11 mouse cellular contexts compared by ENCODE assay signal in the genomic region with DNA sequence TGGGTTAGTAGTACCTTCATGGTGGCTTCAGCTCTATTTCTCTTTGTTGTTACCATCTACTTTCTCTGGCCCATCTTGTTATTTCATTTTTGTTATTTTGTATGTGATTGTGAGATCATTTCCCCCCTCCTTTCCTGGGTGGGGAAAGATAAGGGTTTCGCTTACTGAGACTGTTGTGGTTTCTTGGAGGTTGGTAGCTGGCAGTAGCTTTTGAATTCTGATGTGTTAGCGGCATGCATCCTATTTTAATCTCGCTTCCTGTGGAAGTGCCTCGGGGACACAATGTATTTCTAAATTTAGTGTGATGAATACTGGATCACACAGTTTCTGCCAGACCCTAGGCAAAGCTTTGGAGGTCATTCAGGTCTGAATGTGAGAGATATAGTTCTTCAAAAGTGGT.
DNase-seq lines count a peak whose midpoint lies in the region; ATAC-seq and TF ChIP-seq lines count a peak whose summit lies in the region.
"Had no signal": no experiment of that assay in that cellular context is flagged by ENCODE, and none has a peak within 500 bp of the region (broad histone marks: within the 10 kb centered on the region; RNA-seq: fewer than 3 reads in every experiment).

No protein-coding gene starts in this region.

- ATAC-seq in CD4-positive, CD25-positive, alpha-beta regulatory T cell, adult 4 months = peak; percentile 82
- no peak for ATAC-seq in heart, embryonic 12.5 days (ENCODE audit: insufficient number of reproducible peaks, low FRiP score)
- ATAC-seq in liver, postnatal 0 days = no peak

- WGBS in heart, embryonic 10.5 days = 45% methylated on average over 4 of the region's 4 CpGs
- WGBS in heart, embryonic 12.5 days = 22% methylated on average over 4 of the region's 4 CpGs
- WGBS in liver, postnatal 0 days (ENCODE audit: insufficient replicate concordance) = 41% methylated on average over 4 of the region's 4 CpGs

- no peak for TF ChIP-seq CTCF in liver, postnatal 0 days (IDR thresholded peaks at IDR 0.05; ENCODE audit: low read depth)

- no peak overlapping the region for H3K4me3 ChIP-seq in heart, embryonic 10.5 days
- no peak overlapping the region for H3K4me3 ChIP-seq in heart, embryonic 12.5 days
- no peak overlapping the region for H3K4me3 ChIP-seq in liver, postnatal 0 days (ENCODE audit: low read depth, low read length)
- H3K4me3 ChIP-seq: kidney, embryonic 15.5 days had no signal

- no peaks in the 10 kb centered on the region for H3K27me3 ChIP-seq in heart, embryonic 10.5 days (ENCODE audit: insufficient read depth, poor library complexity, severe bottlenecking)
- H3K27me3 ChIP-seq in heart, embryonic 12.5 days (replicated peaks) = no peaks in the 10 kb centered on the region
- no peaks in the 10 kb centered on the region for H3K27me3 ChIP-seq in liver, postnatal 0 days (ENCODE audit: insufficient read depth, low read length)
- H3K27me3 ChIP-seq: CH12.LX; kidney, embryonic 15.5 days had no signal

- H3K36me3 ChIP-seq in heart, embryonic 10.5 days = no peaks in the 10 kb centered on the region
- no peaks in the 10 kb centered on the region for H3K36me3 ChIP-seq in heart, embryonic 12.5 days
- no peaks in the 10 kb centered on the region for H3K36me3 ChIP-seq in liver, postnatal 0 days (replicated peaks; ENCODE audit: insufficient read depth, low read length)
- H3K36me3 ChIP-seq: kidney, embryonic 15.5 days had no signal

- H3K9ac ChIP-seq in heart, embryonic 12.5 days = no peak overlapping the region
- no peak overlapping the region for H3K9ac ChIP-seq in liver, postnatal 0 days (replicated peaks)
- H3K9ac ChIP-seq: kidney, embryonic 15.5 days had no signal

- peak; percentile 41; the same call in 1 of the 2 replicates for TF ChIP-seq EP300 in liver, postnatal 0 days (IDR thresholded peaks at IDR 0.05; ENCODE audit: low read depth)

- no peak overlapping the region for H3K4me2 ChIP-seq in heart, embryonic 12.5 days
- H3K4me2 ChIP-seq in liver, postnatal 0 days (ENCODE audit: low read depth, low read length) = no peak overlapping the region
- H3K4me2 ChIP-seq: kidney, embryonic 15.5 days had no signal

- DNase-seq in heart, adult 18-20 months = peak; percentile 46 to 72
- DNase-seq in heart, embryonic 10.5 days (ENCODE audit: low spot score) = no peak
- no peak for DNase-seq in liver, postnatal 0 days
- DNase-seq in adrenal gland, adult 18-20 months (ENCODE audit: low spot score in 2 of 2) = no peak
- no peak for DNase-seq in cerebellum, postnatal 4 days (ENCODE audit: low spot score in 2 of 2)
- no peak for DNase-seq in layer of hippocampus, postnatal 10 days (ENCODE audit: low spot score in 2 of 2)
- DNase-seq: cerebellum, postnatal 36 days had no signal

- 0 out of 2 replicates have a peak, but pooled peaks cover 3% of the 10 kb centered on the region for H3K4me1 ChIP-seq in heart, embryonic 10.5 days
- H3K4me1 ChIP-seq in heart, embryonic 12.5 days (replicated peaks) = peaks cover 12% of the 10 kb centered on the region
- H3K4me1 ChIP-seq in liver, postnatal 0 days (ENCODE audit: insufficient read depth) = no peaks in the 10 kb centered on the region
- H3K4me1 ChIP-seq: kidney, embryonic 15.5 days had no signal

- no peak overlapping the region for H3K27ac ChIP-seq in heart, embryonic 10.5 days
- H3K27ac ChIP-seq in heart, embryonic 12.5 days (ENCODE audit: poor library complexity, severe bottlenecking) = peak overlapping the region; percentile 27; the same call in 1 of the 2 replicates
- no peak overlapping the region for H3K27ac ChIP-seq in liver, postnatal 0 days (ENCODE audit: low read depth)
- H3K27ac ChIP-seq: kidney, embryonic 15.5 days had no signal

- H3K9me3 ChIP-seq in heart, embryonic 10.5 days = no peaks in the 10 kb centered on the region
- H3K9me3 ChIP-seq in heart, embryonic 12.5 days (replicated peaks) = no peaks in the 10 kb centered on the region
- no peaks in the 10 kb centered on the region for H3K9me3 ChIP-seq in liver, postnatal 0 days (ENCODE audit: low read length)
- H3K9me3 ChIP-seq: kidney, embryonic 15.5 days had no signal

Comparison
In these comparisons a context has a peak if more than half of its experiments do, and no peak if none do; other contexts are left out.
1. DNase-seq: peak in heart, adult 18-20 months (2 of 2); none in heart, embryonic 10.5 days (single experiment), liver, postnatal 0 days (single experiment), adrenal gland, adult 18-20 months (0 of 2), cerebellum, postnatal 4 days (0 of 2) and layer of hippocampus, postnatal 10 days (0 of 2).